Comparison of ENCODE assay signal across 20 mouse cellular contexts in the genomic region with DNA sequence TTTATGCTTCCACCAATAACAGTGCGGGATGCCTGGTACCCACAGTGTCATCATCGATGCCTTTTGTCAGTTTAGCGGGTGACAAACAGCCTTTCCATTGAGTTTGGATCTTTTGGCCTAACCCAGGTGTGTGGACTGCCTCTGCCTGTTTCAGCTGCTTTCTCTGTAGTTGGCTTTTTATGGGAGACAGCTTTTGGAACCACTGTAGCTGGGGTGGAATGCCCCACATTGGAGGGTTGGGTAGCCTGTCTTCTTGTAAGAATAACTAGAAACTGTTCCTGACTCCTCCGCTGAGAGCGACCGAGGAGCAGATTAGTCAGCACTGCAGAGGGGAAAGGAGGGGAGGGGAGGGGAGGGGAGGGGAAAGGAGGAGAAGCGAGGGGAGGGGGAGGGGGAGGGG.
DNase-seq lines count a peak whose midpoint lies in the region; ATAC-seq and TF ChIP-seq lines count a peak whose summit lies in the region.
"Had no signal": no experiment of that assay in that cellular context is flagged by ENCODE, and none has a peak within 500 bp of the region (broad histone marks: within the 10 kb centered on the region; RNA-seq: fewer than 3 reads in every experiment).

No protein-coding gene starts in this region.

- no peak for DNase-seq in hindbrain, embryonic 14.5 days (ENCODE audit: low spot score)
- no peak for DNase-seq in thymus, adult 2 months
- no peak for DNase-seq in thymus, postnatal 36 days
- DNase-seq in midbrain, embryonic 11.5 days (ENCODE audit: low spot score, missing footprints) = peak; percentile 61
- no peak for DNase-seq in kidney, postnatal 25 days
- DNase-seq in Muller cell, postnatal 12 days (ENCODE audit: inconsistent ontology term) = no peak
- DNase-seq: cerebellum, adult 2 months; cerebellum, postnatal 36 days; gastrocnemius, postnatal 14 days; heart, adult 18-20 months; heart, postnatal 4 days; kidney, postnatal 4 days; right cerebral cortex, postnatal 4 days; thymus, postnatal 14 days had no signal

- no peak for TF ChIP-seq POLR2A in thymus, adult 2 months (IDR thresholded peaks at IDR 0.05; ENCODE audit: control insufficient read depth, extremely low read depth, insufficient read depth, low read length, poor library complexity)

- peaks cover 19% of the 10 kb centered on the region for H3K4me1 ChIP-seq in hindbrain, embryonic 14.5 days (replicated peaks; ENCODE audit: control insufficient read depth, insufficient read depth, low read length)
- peaks cover 16% of the 10 kb centered on the region for H3K4me1 ChIP-seq in hindbrain, embryonic 16.5 days (ENCODE audit: control insufficient read depth, insufficient read depth, low read depth, low read length)
- H3K4me1 ChIP-seq in thymus, adult 2 months (replicated peaks; ENCODE audit: control insufficient read depth, insufficient read depth, low read length) = peaks cover 51% of the 10 kb centered on the region
- H3K4me1 ChIP-seq in midbrain, embryonic 11.5 days (ENCODE audit: control insufficient read depth, insufficient read depth, low read length) = no peaks in the 10 kb centered on the region; the same call in 1 of the 2 replicates
- H3K4me1 ChIP-seq: heart, embryonic 15.5 days; intestine, embryonic 15.5 days had no signal

- no peaks in the 10 kb centered on the region for H3K9me3 ChIP-seq in hindbrain, embryonic 14.5 days (ENCODE audit: control insufficient read depth, low read length)
- H3K9me3 ChIP-seq in hindbrain, embryonic 16.5 days (ENCODE audit: control insufficient read depth, low read length) = no peaks in the 10 kb centered on the region
- H3K9me3 ChIP-seq in midbrain, embryonic 11.5 days (ENCODE audit: control insufficient read depth, low read length) = no peaks in the 10 kb centered on the region; the same call in 1 of the 2 replicates
- H3K9me3 ChIP-seq: forebrain, embryonic 10.5 days; heart, embryonic 15.5 days; intestine, embryonic 15.5 days; limb, embryonic 15.5 days had no signal

- no peak for TF ChIP-seq CTCF in thymus, adult 2 months (IDR thresholded peaks at IDR 0.05; ENCODE audit: borderline replicate concordance, control insufficient read depth, extremely low read depth, insufficient read depth, low read length, poor library complexity)

- no peak overlapping the region for H3K4me3 ChIP-seq in hindbrain, embryonic 14.5 days (replicated peaks; ENCODE audit: low read length)
- no peak overlapping the region for H3K4me3 ChIP-seq in hindbrain, embryonic 16.5 days (ENCODE audit: low read length)
- no peak overlapping the region for H3K4me3 ChIP-seq in thymus, adult 2 months (ENCODE audit: control insufficient read depth, insufficient read depth, low read length)
- no peak overlapping the region for H3K4me3 ChIP-seq in midbrain, embryonic 11.5 days (ENCODE audit: low read depth, low read length)
- H3K4me3 ChIP-seq: forebrain, embryonic 10.5 days; heart, embryonic 15.5 days; intestine, embryonic 15.5 days; limb, embryonic 15.5 days had no signal

- no peak overlapping the region for H3K9ac ChIP-seq in hindbrain, embryonic 14.5 days
- H3K9ac ChIP-seq in hindbrain, embryonic 16.5 days (ENCODE audit: low read depth, low read length) = no peak overlapping the region
- H3K9ac ChIP-seq in midbrain, embryonic 11.5 days (ENCODE audit: low read length) = no peak overlapping the region
- H3K9ac ChIP-seq: heart, embryonic 15.5 days; intestine, embryonic 15.5 days; limb, embryonic 15.5 days had no signal

- ATAC-seq in hindbrain, embryonic 14.5 days (ENCODE audit: low FRiP score) = 0 out of 2 replicates have a peak, but pooled peaks have one; percentile 18
- ATAC-seq in hindbrain, embryonic 16.5 days = no peak
- ATAC-seq in midbrain, embryonic 11.5 days (ENCODE audit: low FRiP score) = no peak
- ATAC-seq: intestine, embryonic 15.5 days; lung, postnatal 0 days had no signal

- no peaks in the 10 kb centered on the region for H3K36me3 ChIP-seq in hindbrain, embryonic 14.5 days (replicated peaks; ENCODE audit: control insufficient read depth, insufficient read depth)
- no peaks in the 10 kb centered on the region for H3K36me3 ChIP-seq in hindbrain, embryonic 16.5 days (ENCODE audit: control insufficient read depth, insufficient read depth, low read length)
- no peaks in the 10 kb centered on the region for H3K36me3 ChIP-seq in thymus, adult 2 months (ENCODE audit: control insufficient read depth, insufficient read depth, low read length)
- H3K36me3 ChIP-seq in midbrain, embryonic 11.5 days (ENCODE audit: control insufficient read depth, insufficient read depth, low read length) = no peaks in the 10 kb centered on the region
- H3K36me3 ChIP-seq: forebrain, embryonic 10.5 days; heart, embryonic 15.5 days; intestine, embryonic 15.5 days; limb, embryonic 15.5 days had no signal

- 63% methylated on average over 7 of the region's 7 CpGs for WGBS in hindbrain, embryonic 14.5 days
- WGBS in hindbrain, embryonic 16.5 days = 72% methylated on average over 7 of the region's 7 CpGs
- WGBS in thymus, adult 2 months = 58% methylated on average over 7 of the region's 7 CpGs
- WGBS in midbrain, embryonic 11.5 days = 49% methylated on average over 7 of the region's 7 CpGs

- no peaks in the 10 kb centered on the region for H3K27me3 ChIP-seq in hindbrain, embryonic 14.5 days (ENCODE audit: control insufficient read depth, insufficient read depth, low read length)
- no peaks in the 10 kb centered on the region for H3K27me3 ChIP-seq in hindbrain, embryonic 16.5 days (replicated peaks; ENCODE audit: control insufficient read depth, insufficient read depth, low read length)
- no peaks in the 10 kb centered on the region for H3K27me3 ChIP-seq in thymus, adult 2 months (ENCODE audit: control insufficient read depth, insufficient read depth, low read length)
- no peaks in the 10 kb centered on the region for H3K27me3 ChIP-seq in midbrain, embryonic 11.5 days (ENCODE audit: control insufficient read depth, insufficient read depth, low read length)
- H3K27me3 ChIP-seq: heart, embryonic 15.5 days; intestine, embryonic 15.5 days; limb, embryonic 15.5 days had no signal

- H3K27ac ChIP-seq in hindbrain, embryonic 14.5 days = no peak overlapping the region
- H3K27ac ChIP-seq in hindbrain, embryonic 16.5 days (ENCODE audit: low read depth, low read length) = no peak overlapping the region
- H3K27ac ChIP-seq in thymus, adult 2 months (ENCODE audit: control insufficient read depth, insufficient read depth, low read length) = peak overlapping the region; percentile 49; the same call in 1 of the 2 replicates
- H3K27ac ChIP-seq in midbrain, embryonic 11.5 days (ENCODE audit: low read depth, low read length) = no peak overlapping the region
- H3K27ac ChIP-seq: forebrain, embryonic 10.5 days; heart, embryonic 15.5 days; intestine, embryonic 15.5 days; limb, embryonic 15.5 days had no signal

- H3K4me2 ChIP-seq in hindbrain, embryonic 14.5 days (replicated peaks) = no peak overlapping the region
- H3K4me2 ChIP-seq in hindbrain, embryonic 16.5 days (ENCODE audit: low read length) = no peak overlapping the region
- H3K4me2 ChIP-seq in midbrain, embryonic 11.5 days = no peak overlapping the region
- H3K4me2 ChIP-seq: heart, embryonic 15.5 days; intestine, embryonic 15.5 days; limb, embryonic 15.5 days had no signal
